Mouse (Mus musculus) granulocyte monocyte progenitor cell, adult 5-6 weeks (primary cell): ENCODE measurements at regions not wholly inside any gene's neighbourhood (a gene's known extent, or its start where the extent isn't known, plus 50 kb on each side); places are given as distances from the start of the nearest gene placed in this dataset.

Experiments used
- ATAC-seq: replicated peaks from 2 replicates; pipeline ENCODE4 v1.8.0; 2016; ENCODE audit warnings: mild to moderate bottlenecking, moderate TSS enrichment, inconsistent platforms; ENCODE audit not compliant: poor library complexity, severe bottlenecking

GRCm38 (mm10) chr16:92995132-92995992 is 169.4 kb upstream of the Runx1 start:
- ATAC-seq, result no peak

- ATAC-seq, result no peak
Observed at GRCm38 (mm10) chr16:92992876-92993275, 166.9 kb upstream of the Runx1 start.

- ATAC-seq, result no peak
Observed at GRCm38 (mm10) chr16:92991405-92991804, 165.5 kb upstream of the Runx1 start.

- ATAC-seq, result no peak
Observed at GRCm38 (mm10) chr16:92988416-92988815, 162.5 kb upstream of the Runx1 start.

- no peak for ATAC-seq
Observed at GRCm38 (mm10) chr16:92988000-92988399, 162.1 kb upstream of the Runx1 start.

GRCm38 (mm10) chr16:92985768-92986167 is 159.8 kb upstream of the Runx1 start:
- no peak for ATAC-seq

GRCm38 (mm10) chr16:92982934-92983333 is 157.0 kb upstream of the Runx1 start:
- no peak for ATAC-seq

GRCm38 (mm10) chr16:92979620-92980330 is 153.8 kb upstream of the Runx1 start:
- ATAC-seq, result no peak

- no peak for ATAC-seq
Observed at GRCm38 (mm10) chr16:92976097-92976496, 150.1 kb upstream of the Runx1 start.

GRCm38 (mm10) chr16:92975090-92975489 is 149.1 kb upstream of the Runx1 start:
- no peak for ATAC-seq

GRCm38 (mm10) chr16:92972681-92973080 is 146.7 kb upstream of the Runx1 start:
- no peak for ATAC-seq

- no peak for ATAC-seq
Observed at GRCm38 (mm10) chr16:92971956-92972355, 146.0 kb upstream of the Runx1 start.

GRCm38 (mm10) chr16:92970587-92970986 is 144.6 kb upstream of the Runx1 start:
- no peak for ATAC-seq

- no peak for ATAC-seq
Observed at GRCm38 (mm10) chr16:92969036-92969435, 143.1 kb upstream of the Runx1 start.

GRCm38 (mm10) chr16:92966069-92966866 is 140.3 kb upstream of the Runx1 start:
- no peak for ATAC-seq

GRCm38 (mm10) chr16:92965651-92966050 is 139.7 kb upstream of the Runx1 start:
- ATAC-seq, result no peak

GRCm38 (mm10) chr16:92963582-92963981 is 137.6 kb upstream of the Runx1 start:
- ATAC-seq, result no peak

- ATAC-seq, result no peak
Observed at GRCm38 (mm10) chr16:92961361-92961760, 135.4 kb upstream of the Runx1 start.

- no peak for ATAC-seq
Observed at GRCm38 (mm10) chr16:92960740-92961139, 134.8 kb upstream of the Runx1 start.

- peak; percentile 69 for ATAC-seq
Observed at GRCm38 (mm10) chr16:92958967-92959366, 133.0 kb upstream of the Runx1 start.

- ATAC-seq, result no peak
Observed at GRCm38 (mm10) chr16:92958146-92958545, 132.2 kb upstream of the Runx1 start.
